Mouse (Mus musculus): ENCODE measurements around the gene Rars. TPM values are rescaled to one million over a fixed set of nuclear protein-coding genes. Genes with fewer than 3 reads are reported as not detected.

The Rars gene
- polyA plus RNA-seq, 1 experiment from 2014 or later, result 68.6 TPM

MicroRNAs within 50 kb of the gene (microRNA counts, 519-probe panel; counts per million panel counts)
- microRNA mmu-miR-103, result 4,164 counts per million, percentile 92 among the panel's probes with 10 or more counts

Small RNA genes lying within 50 kb of the gene (microRNA-seq; reads per million reads assigned to microRNA genes)
- gene Mir103-1, result 6.6 reads per million, percentile 26 among the genes with 10 or more reads in this experiment

Other genes with a start within 250 kb of the Rars start
- gene Pank3, start 65.0 kb downstream of the Rars start, polyA plus RNA-seq (2015; fragmentation: Nextera tagmentation; extraction: Ambion mirVana), result 19.5 and 20.7 TPM in 2 replicates
- 25.1 and 25.8 TPM in 2 replicates for gene Fbll1, start 35.6 kb downstream of the Rars start, polyA plus RNA-seq (2015; fragmentation: Nextera tagmentation; extraction: Ambion mirVana)
- gene Wwc1, start 146.0 kb upstream of the Rars start, polyA plus RNA-seq (2015; fragmentation: Nextera tagmentation; extraction: Ambion mirVana), result 13.2 and 18.1 TPM in 2 replicates

Data from midbrain, embryonic 15.5 days (tissue).